Comparison of ENCODE assay signal across 9 mouse cellular contexts in the genomic region with DNA sequence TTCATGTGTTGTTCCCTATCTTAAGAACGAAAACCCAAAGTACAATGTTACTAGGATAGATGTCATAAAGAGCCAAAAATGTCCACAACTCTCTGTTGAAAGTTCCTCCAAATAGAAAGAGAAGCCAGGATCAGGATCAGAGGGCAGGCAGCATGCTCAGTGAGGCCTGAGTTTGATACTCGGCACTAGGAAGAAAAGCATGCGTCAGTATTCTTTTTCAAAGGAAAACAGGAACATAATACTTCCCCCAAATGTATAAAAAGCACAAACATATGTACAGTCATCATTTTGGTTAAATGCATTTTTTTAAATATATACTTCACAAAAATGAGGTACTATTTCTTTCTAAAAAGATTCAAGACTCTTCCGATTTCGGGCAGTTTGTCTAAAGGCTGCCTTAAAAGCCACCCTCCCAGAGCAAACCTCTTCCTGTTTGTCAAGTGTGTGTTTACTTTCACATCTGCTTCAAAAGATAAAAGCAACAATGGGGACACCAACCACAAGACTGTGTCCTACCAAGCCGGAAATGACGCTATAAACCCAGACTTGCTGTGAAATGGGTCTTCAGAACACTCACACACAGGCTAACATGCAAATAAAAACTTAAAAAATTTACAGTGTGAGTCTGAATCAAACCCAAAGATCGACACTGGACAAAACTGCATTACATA. TPM values are rescaled to one million over a fixed set of nuclear protein-coding genes. Genes with fewer than 3 reads are reported as not detected.
A peak's percentile ranks its signal among the peaks of the same experiment; 100 is the strongest.
DNase-seq lines count a peak whose midpoint lies in the region; ATAC-seq lines count a peak whose summit lies in the region.
"Had no signal": no experiment of that assay in that cellular context is flagged by ENCODE, and none has a peak within 500 bp of the region (broad histone marks: within the 10 kb centered on the region; RNA-seq: fewer than 3 reads in every experiment).

No protein-coding gene starts in this region.

- DNase-seq in T-cell, adult 2 months (ENCODE audit: low spot score): peak; percentile 91
- DNase-seq in skeletal muscle tissue, adult 2 months (ENCODE audit: low read depth, low spot score): peak; percentile 50
- no peak for DNase-seq in adrenal gland, postnatal 25 days
- no peak for DNase-seq in midbrain, embryonic 10.5 days (ENCODE audit: low spot score)
- DNase-seq in layer of hippocampus, adult 18-20 months (ENCODE audit: low spot score in 2 of 2): no peak

- H3K27ac ChIP-seq in hindbrain, embryonic 12.5 days: peak overlapping the region; percentile 73; the same call in 1 of the 2 replicates
- H3K27ac ChIP-seq in hindbrain, embryonic 13.5 days: no peak overlapping the region
- H3K27ac ChIP-seq in midbrain, embryonic 10.5 days (replicated peaks): no peak overlapping the region

- WGBS in hindbrain, embryonic 12.5 days: 87% methylated on average over 8 of the region's 8 CpGs
- WGBS in hindbrain, embryonic 13.5 days: 90% methylated on average over 8 of the region's 8 CpGs
- 88% methylated on average over 8 of the region's 8 CpGs for WGBS in midbrain, embryonic 10.5 days

- H3K4me2 ChIP-seq in hindbrain, embryonic 12.5 days (replicated peaks): no peak overlapping the region
- H3K4me2 ChIP-seq in hindbrain, embryonic 13.5 days: no peak overlapping the region

- no peak for ATAC-seq in hindbrain, embryonic 12.5 days (ENCODE audit: low FRiP score)
- no peak for ATAC-seq in hindbrain, embryonic 13.5 days (ENCODE audit: low FRiP score)
- peak; percentile 91 for ATAC-seq in inflammation-experienced regulatory T-cells, adult 6 months

- no peaks in the 10 kb centered on the region for H3K27me3 ChIP-seq in hindbrain, embryonic 12.5 days
- H3K27me3 ChIP-seq in hindbrain, embryonic 13.5 days: no peaks in the 10 kb centered on the region
- H3K27me3 ChIP-seq in midbrain, embryonic 10.5 days (ENCODE audit: low read depth, poor library complexity, severe bottlenecking): no peaks in the 10 kb centered on the region

- peaks cover 45% of the 10 kb centered on the region for H3K4me1 ChIP-seq in hindbrain, embryonic 12.5 days
- peaks cover 70% of the 10 kb centered on the region for H3K4me1 ChIP-seq in hindbrain, embryonic 13.5 days (replicated peaks)
- H3K4me1 ChIP-seq in midbrain, embryonic 10.5 days: peaks cover 30% of the 10 kb centered on the region

- H3K36me3 ChIP-seq in hindbrain, embryonic 12.5 days: no peaks in the 10 kb centered on the region
- H3K36me3 ChIP-seq in hindbrain, embryonic 13.5 days: no peaks in the 10 kb centered on the region
- H3K36me3 ChIP-seq in midbrain, embryonic 10.5 days: peaks cover 17% of the 10 kb centered on the region

- H3K4me3 ChIP-seq in hindbrain, embryonic 12.5 days: no peak overlapping the region
- no peak overlapping the region for H3K4me3 ChIP-seq in hindbrain, embryonic 13.5 days
- no peak overlapping the region for H3K4me3 ChIP-seq in midbrain, embryonic 10.5 days

- no peaks in the 10 kb centered on the region for H3K9me3 ChIP-seq in hindbrain, embryonic 12.5 days (replicated peaks)
- no peaks in the 10 kb centered on the region for H3K9me3 ChIP-seq in hindbrain, embryonic 13.5 days
- no peaks in the 10 kb centered on the region for H3K9me3 ChIP-seq in midbrain, embryonic 10.5 days (replicated peaks)

- H3K9ac ChIP-seq in hindbrain, embryonic 12.5 days: no peak overlapping the region
- no peak overlapping the region for H3K9ac ChIP-seq in hindbrain, embryonic 13.5 days

RNA-seq across cellular contexts. Expression of a gene that starts 34.4 kb away (rescaled TPM):
- polyA plus RNA-seq in hindbrain, embryonic 12.5 days (2016; fragmentation: Nextera tagmentation; extraction: Ambion mirVana): 0.09 TPM in 2 replicates
- not detected in 2 replicates for polyA plus RNA-seq in hindbrain, embryonic 13.5 days (2015; fragmentation: Nextera tagmentation; extraction: Ambion mirVana)
- not detected for polyA plus RNA-seq in inflammation-experienced regulatory T-cells, adult 6 months (2017; shearing (Covaris generic))
- total RNA-seq in adrenal gland, postnatal 25 days (2021): 0.61 TPM in 1 of 2 replicates, not detected in the other
- not detected in 2 replicates for polyA plus RNA-seq in midbrain, embryonic 10.5 days (2016; fragmentation: Nextera tagmentation; extraction: Ambion mirVana)
- not detected for total RNA-seq in layer of hippocampus, adult 18-20 months (2021)
- total RNA-seq: ES-E14 had no signal

RNA-seq across cellular contexts. Expression of a gene that starts 35.0 kb away (rescaled TPM):
- 198 and 210 TPM in 2 replicates for polyA plus RNA-seq in hindbrain, embryonic 12.5 days (2016; fragmentation: Nextera tagmentation; extraction: Ambion mirVana)
- 94.7 and 95.1 TPM in 2 replicates for polyA plus RNA-seq in hindbrain, embryonic 13.5 days (2015; fragmentation: Nextera tagmentation; extraction: Ambion mirVana)
- polyA plus RNA-seq in inflammation-experienced regulatory T-cells, adult 6 months (2017; shearing (Covaris generic)): 10 to 100 TPM; 28.0 to 33.5 (median 31.8) TPM
- total RNA-seq in adrenal gland, postnatal 25 days (2021): 65.5 and 70.8 TPM in 2 replicates
- 123 and 167 TPM in 2 replicates for polyA plus RNA-seq in midbrain, embryonic 10.5 days (2016; fragmentation: Nextera tagmentation; extraction: Ambion mirVana)
- total RNA-seq in layer of hippocampus, adult 18-20 months (2021): 10 to 100 TPM; 16.2 to 20.8 TPM

Comparison
In these comparisons a context has a peak if more than half of its experiments do, and no peak if none do; other contexts are left out.
1. DNase-seq: peak in T-cell, adult 2 months (single experiment) and skeletal muscle tissue, adult 2 months (single experiment); none in adrenal gland, postnatal 25 days (single experiment), midbrain, embryonic 10.5 days (single experiment) and layer of hippocampus, adult 18-20 months (0 of 2).